Mouse (Mus musculus) olfactory bulb, adult 2 months (tissue): ENCODE results near the gene E330021D16Rik.

Source experiments
- CTCF ChIP-seq: fragments of 200-500 bp; IDR thresholded peaks from 2 replicates; pipeline ENCODE4 v1.5.1; 2012; ENCODE audit warnings: low read depth, mild to moderate bottlenecking, low read length, moderate library complexity; ENCODE audit not compliant: insufficient read depth
- POLR2A ChIP-seq: fragments of 200-500 bp; IDR thresholded peaks from 2 replicates; pipeline ENCODE4 v1.6.1; 2012; ENCODE audit warnings: mild to moderate bottlenecking, low read depth, low read length, moderate library complexity; ENCODE audit not compliant: insufficient read depth

- no peak for TF ChIP-seq POLR2A
- no peak for TF ChIP-seq CTCF
These were observed 16.0 kb upstream of the E330021D16Rik start for GRCm38 (mm10) chr6:136431169-136431895.
